Mouse (Mus musculus): ENCODE data around the gene Gapdh. TPM values are rescaled to one million over a fixed set of nuclear protein-coding genes. Genes with fewer than 3 reads are reported as not detected.
A peak's percentile ranks its signal among the peaks of the same experiment; 100 is the strongest.

Gene Gapdh
- polyA plus RNA-seq, 1 experiment, result 5,061 TPM

DNA sequence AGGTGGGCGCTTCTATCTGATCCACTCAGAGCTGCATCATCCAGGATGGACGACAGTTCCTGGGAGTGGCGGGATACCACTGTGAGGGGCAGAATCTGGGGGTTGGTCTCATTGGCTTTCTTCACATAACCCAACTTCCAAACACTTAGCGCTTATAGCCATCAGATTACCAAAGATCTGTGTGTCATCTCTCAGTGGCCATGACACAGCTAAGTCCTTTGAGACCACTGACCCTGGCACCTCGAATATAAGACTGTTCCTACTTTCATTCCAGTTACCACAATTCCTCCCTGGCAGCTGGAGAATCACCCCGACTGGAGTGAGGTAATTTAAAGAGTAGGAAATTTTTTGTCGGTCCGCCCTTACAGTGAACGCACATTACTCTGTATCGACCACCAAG, 19.9 kb upstream of the Gapdh start:
- no peak for DNase-seq
- WGBS, result 92% methylated on average over 10 of the region's 10 CpGs
- no peaks in the 10 kb centered on the region for H3K27me3 ChIP-seq (ENCODE audit: control insufficient read depth, insufficient read depth, low read length)
- no peak overlapping the region for H3K4me3 ChIP-seq (replicated peaks; ENCODE audit: insufficient read depth, low read depth, low read length)
- TF ChIP-seq CTCF (IDR thresholded peaks at IDR 0.05; ENCODE audit: borderline replicate concordance, insufficient read depth, low read depth, low read length) (no peak), POLR2A (IDR thresholded peaks at IDR 0.05; ENCODE audit: borderline replicate concordance, insufficient read depth, low read length) (no peak)
- H3K27ac ChIP-seq (ENCODE audit: insufficient read depth, low read length), result no peak overlapping the region
- H3K4me1 ChIP-seq (ENCODE audit: control insufficient read depth, insufficient read depth, low read length), result no peaks in the 10 kb centered on the region; the same call in 1 of the 2 replicates

- DNase-seq, result no peak
- no peak for TF ChIP-seq CTCF (IDR thresholded peaks at IDR 0.05; ENCODE audit: borderline replicate concordance, insufficient read depth, low read depth, low read length)
- TF ChIP-seq POLR2A (IDR thresholded peaks at IDR 0.05; ENCODE audit: borderline replicate concordance, insufficient read depth, low read length), result no peak
- Histone ChIP-seq H3K27ac (ENCODE audit: insufficient read depth, low read length) (peak overlapping the region; percentile 50; the same call in 1 of the 2 replicates), H3K4me1 (ENCODE audit: control insufficient read depth, insufficient read depth, low read length) (no peaks in the 10 kb centered on the region; the same call in 1 of the 2 replicates), H3K4me3 (replicated peaks; ENCODE audit: insufficient read depth, low read depth, low read length) (no peak overlapping the region), H3K27me3 (ENCODE audit: control insufficient read depth, insufficient read depth, low read length) (no peaks in the 10 kb centered on the region)
- 40% methylated on average over 5 of the region's 5 CpGs for WGBS
Observed at GRCm38 (mm10) chr6:125182133-125182532, 15.9 kb upstream of the Gapdh start.

- H3K27ac ChIP-seq (ENCODE audit: insufficient read depth, low read length), result no peak overlapping the region
- DNase-seq, result no peak
- TF ChIP-seq POLR2A (IDR thresholded peaks at IDR 0.05; ENCODE audit: borderline replicate concordance, insufficient read depth, low read length) (no peak), CTCF (IDR thresholded peaks at IDR 0.05; ENCODE audit: borderline replicate concordance, insufficient read depth, low read depth, low read length) (no peak)
- WGBS, result 75% methylated on average over 7 of the region's 7 CpGs
- no peaks in the 10 kb centered on the region for H3K27me3 ChIP-seq (ENCODE audit: control insufficient read depth, insufficient read depth, low read length)
- H3K4me3 ChIP-seq (replicated peaks; ENCODE audit: insufficient read depth, low read depth, low read length), result no peak overlapping the region
- no peaks in the 10 kb centered on the region; the same call in 1 of the 2 replicates for H3K4me1 ChIP-seq (ENCODE audit: control insufficient read depth, insufficient read depth, low read length)
Observed at GRCm38 (mm10) chr6:125179601-125180000, 13.3 kb upstream of the Gapdh start.

- 91% methylated on average over 5 of the region's 5 CpGs for WGBS
- no peak for DNase-seq
- H3K27me3 ChIP-seq (ENCODE audit: control insufficient read depth, insufficient read depth, low read length), result no peaks in the 10 kb centered on the region
- no peak overlapping the region for H3K4me3 ChIP-seq (replicated peaks; ENCODE audit: insufficient read depth, low read depth, low read length)
- TF ChIP-seq POLR2A (IDR thresholded peaks at IDR 0.05; ENCODE audit: borderline replicate concordance, insufficient read depth, low read length) (no peak), CTCF (IDR thresholded peaks at IDR 0.05; ENCODE audit: borderline replicate concordance, insufficient read depth, low read depth, low read length) (no peak)
- no peaks in the 10 kb centered on the region for H3K4me1 ChIP-seq (ENCODE audit: control insufficient read depth, insufficient read depth, low read length)
- H3K27ac ChIP-seq (ENCODE audit: insufficient read depth, low read length), result no peak overlapping the region
Observed at GRCm38 (mm10) chr6:125175469-125175868, 9.2 kb upstream of the Gapdh start.

- TF ChIP-seq CTCF (IDR thresholded peaks at IDR 0.05; ENCODE audit: borderline replicate concordance, insufficient read depth, low read depth, low read length) (no peak), POLR2A (IDR thresholded peaks at IDR 0.05; ENCODE audit: borderline replicate concordance, insufficient read depth, low read length) (no peak)
- 82% methylated on average over 7 of the region's 7 CpGs for WGBS
- Histone ChIP-seq H3K4me3 (replicated peaks; ENCODE audit: insufficient read depth, low read depth, low read length) (no peak overlapping the region), H3K27ac (ENCODE audit: insufficient read depth, low read length) (no peak overlapping the region), H3K27me3 (ENCODE audit: control insufficient read depth, insufficient read depth, low read length) (no peaks in the 10 kb centered on the region), H3K4me1 (ENCODE audit: control insufficient read depth, insufficient read depth, low read length) (no peaks in the 10 kb centered on the region)
- DNase-seq, result no peak
Observed at GRCm38 (mm10) chr6:125173256-125173655, 7.0 kb upstream of the Gapdh start.

DNA sequence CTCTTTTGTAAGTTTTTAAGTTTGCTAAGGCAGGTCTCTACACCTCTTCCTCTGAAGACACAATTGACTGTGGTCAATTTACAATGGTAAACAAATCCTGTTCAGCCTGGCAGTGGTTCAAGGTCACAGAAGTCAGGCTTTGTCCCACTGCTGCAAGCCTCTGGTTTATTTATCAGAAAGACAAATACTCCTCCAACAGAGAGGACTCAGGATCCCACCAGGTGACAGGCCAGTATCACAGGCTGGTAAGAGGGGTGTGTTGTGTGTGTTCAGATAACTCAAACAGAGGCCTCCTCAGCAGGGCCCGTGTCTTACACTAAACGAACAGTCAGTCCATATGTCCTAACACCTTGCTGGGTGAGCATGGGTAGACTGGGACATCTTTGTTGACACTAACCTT, 6.2 kb upstream of the Gapdh start:
- Histone ChIP-seq H3K27me3 (ENCODE audit: control insufficient read depth, insufficient read depth, low read length) (no peaks in the 10 kb centered on the region), H3K4me1 (ENCODE audit: control insufficient read depth, insufficient read depth, low read length) (peaks cover 1% of the 10 kb centered on the region; the same call in 1 of the 2 replicates), H3K4me3 (replicated peaks; ENCODE audit: insufficient read depth, low read depth, low read length) (no peak overlapping the region), H3K27ac (ENCODE audit: insufficient read depth, low read length) (no peak overlapping the region)
- 78% methylated on average over 2 of the region's 2 CpGs for WGBS
- TF ChIP-seq CTCF (IDR thresholded peaks at IDR 0.05; ENCODE audit: borderline replicate concordance, insufficient read depth, low read depth, low read length) (no peak), POLR2A (IDR thresholded peaks at IDR 0.05; ENCODE audit: borderline replicate concordance, insufficient read depth, low read length) (no peak)
- DNase-seq, result no peak

DNA sequence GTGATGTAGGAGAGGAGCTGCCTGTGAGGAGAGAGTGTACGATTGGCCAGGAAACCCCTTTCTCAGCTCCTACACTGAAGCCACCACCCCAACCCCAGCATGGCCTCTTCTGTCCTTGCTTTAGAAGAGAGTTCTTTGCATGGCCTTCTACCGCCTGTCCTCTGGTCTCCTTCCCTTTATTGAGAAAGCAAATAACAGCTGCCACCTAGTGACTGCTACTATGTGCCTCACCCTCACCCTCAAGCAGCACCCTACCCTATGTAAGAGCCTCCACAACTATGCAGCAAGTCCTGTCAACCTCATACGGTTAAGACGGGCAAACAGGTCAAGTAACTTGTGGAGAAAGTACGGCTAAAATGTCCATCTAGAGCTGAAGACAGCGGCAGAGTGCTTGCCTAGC, 3.9 kb upstream of the Gapdh start:
- Histone ChIP-seq H3K27ac (ENCODE audit: insufficient read depth, low read length) (no peak overlapping the region), H3K4me3 (replicated peaks; ENCODE audit: insufficient read depth, low read depth, low read length) (no peak overlapping the region), H3K4me1 (ENCODE audit: control insufficient read depth, insufficient read depth, low read length) (peaks cover 10% of the 10 kb centered on the region), H3K27me3 (ENCODE audit: control insufficient read depth, insufficient read depth, low read length) (no peaks in the 10 kb centered on the region)
- 82% methylated on average over 6 of the region's 6 CpGs for WGBS
- TF ChIP-seq POLR2A (IDR thresholded peaks at IDR 0.05; ENCODE audit: borderline replicate concordance, insufficient read depth, low read length), result no peak
- no peak for TF ChIP-seq CTCF (IDR thresholded peaks at IDR 0.05; ENCODE audit: borderline replicate concordance, insufficient read depth, low read depth, low read length)
- no peak for DNase-seq

DNA sequence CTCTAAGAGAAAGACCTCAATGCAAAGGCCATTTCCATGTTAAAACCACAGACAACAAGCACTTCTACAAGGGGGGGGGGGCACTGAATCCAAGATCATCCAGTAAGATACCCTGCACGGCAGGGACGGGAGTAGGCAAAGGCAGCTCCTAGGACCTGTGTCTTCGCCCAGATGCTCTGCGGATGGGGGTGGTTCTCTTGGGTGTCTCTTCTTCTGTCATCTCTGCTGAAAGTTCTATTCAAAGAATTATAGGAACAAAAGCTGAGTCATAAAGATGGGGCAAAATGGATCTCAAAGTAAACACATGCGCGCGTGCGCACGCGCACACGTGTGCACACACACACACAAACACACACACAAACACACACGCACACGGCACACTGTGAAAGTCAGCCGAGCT, 1.8 kb upstream of the Gapdh start:
- H3K4me1 ChIP-seq (ENCODE audit: control insufficient read depth, insufficient read depth, low read length), result peaks cover 10% of the 10 kb centered on the region
- no peak overlapping the region for H3K27ac ChIP-seq (ENCODE audit: insufficient read depth, low read length)
- WGBS, result 88% methylated on average over 14 of the region's 14 CpGs
- no peaks in the 10 kb centered on the region for H3K27me3 ChIP-seq (ENCODE audit: control insufficient read depth, insufficient read depth, low read length)
- no peak for DNase-seq
- TF ChIP-seq CTCF (IDR thresholded peaks at IDR 0.05; ENCODE audit: borderline replicate concordance, insufficient read depth, low read depth, low read length) (no peak), POLR2A (IDR thresholded peaks at IDR 0.05; ENCODE audit: borderline replicate concordance, insufficient read depth, low read length) (no peak)
- no peak overlapping the region for H3K4me3 ChIP-seq (replicated peaks; ENCODE audit: insufficient read depth, low read depth, low read length)

Data from cerebellum, adult 2 months (tissue).